Mouse (Mus musculus): ENCODE measurements at regions not wholly inside any gene's neighbourhood (a gene's known extent, or its start where the extent isn't known, plus 50 kb on each side); places are given as distances from the start of the nearest gene placed in this dataset.

DNA sequence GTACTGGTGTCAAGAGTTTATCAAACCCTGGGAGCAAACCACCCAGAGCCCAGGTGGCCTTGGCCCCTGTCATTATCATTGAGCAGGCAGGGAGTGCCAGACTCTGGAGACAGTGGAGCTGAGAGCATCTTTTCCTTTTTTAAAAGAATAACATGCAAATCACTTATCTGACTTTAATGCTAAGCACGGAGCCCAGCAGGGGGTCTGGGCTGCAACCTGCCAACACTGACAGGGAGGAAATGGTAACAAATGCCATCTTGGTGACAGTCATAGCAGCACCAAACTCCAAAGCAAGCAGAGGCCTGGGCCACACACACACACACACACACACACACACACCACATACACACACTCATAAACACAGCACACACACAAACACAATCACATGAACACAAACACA lies 223.1 kb upstream of the Sdk2 start:
- TF ChIP-seq CTCF (IDR thresholded peaks at IDR 0.05; ENCODE audit: insufficient read depth, low read length) (no peak), POLR2A (IDR thresholded peaks at IDR 0.05; ENCODE audit: borderline replicate concordance, extremely low read depth, low read depth, low read length) (no peak)

Data from lung, adult 2 months (tissue).